Mouse (Mus musculus): Measurements from ENCODE around the gene 1810037I17Rik. TPM values are rescaled to one million over a fixed set of nuclear protein-coding genes. Genes with fewer than 3 reads are reported as not detected.

Gene 1810037I17Rik
- total RNA-seq (2021) = 10 to 100 TPM; 46.7 to 62.4 TPM

DNA sequence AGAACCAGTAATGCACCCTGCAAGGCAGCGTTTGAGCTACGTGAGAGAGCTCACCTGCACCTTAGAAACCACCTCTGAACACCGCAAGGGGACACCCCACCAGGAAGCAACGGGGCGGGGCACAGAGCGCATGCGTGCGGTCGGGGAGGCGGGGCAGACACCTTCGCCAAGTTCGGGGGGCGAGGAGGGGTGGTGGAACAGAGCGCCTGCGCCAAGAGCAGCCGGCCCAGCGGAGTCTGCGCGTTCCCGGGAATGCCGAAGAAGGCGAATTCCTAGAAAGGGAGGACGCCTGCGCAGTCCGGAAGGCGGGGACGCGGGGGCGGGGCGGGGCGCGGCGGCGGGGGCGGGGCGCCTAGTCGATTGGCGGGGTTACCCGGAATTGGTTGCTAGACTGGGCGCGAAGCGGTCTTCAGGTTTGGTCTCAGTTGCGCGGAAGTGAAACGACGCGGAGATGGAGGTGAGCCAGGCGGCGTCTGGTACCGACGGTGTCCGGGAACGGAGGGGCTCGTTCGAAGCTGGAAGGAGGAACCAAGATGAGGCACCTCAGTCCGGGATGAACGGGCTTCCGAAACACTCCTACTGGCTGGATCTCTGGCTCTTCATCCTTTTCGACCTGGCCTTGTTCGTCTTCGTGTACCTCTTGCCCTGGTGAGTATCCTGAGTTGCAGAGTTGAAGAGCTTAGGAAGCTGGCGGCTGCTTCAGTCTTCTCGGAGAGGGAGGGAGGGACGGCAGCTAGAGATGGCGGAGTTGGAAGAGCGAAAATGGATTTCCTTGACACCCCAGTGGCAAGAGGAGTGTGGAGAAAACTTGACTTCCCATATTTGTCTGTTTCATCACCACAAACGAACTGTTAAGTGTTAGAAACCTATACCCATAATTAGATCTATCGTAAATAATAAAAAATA, at the start of gene 1810037I17Rik:
Gene 1810037I17Rik, plus strand, starts transcription at position 195 of the 906 bp plus-strand sequence.
- peak; percentile 96 for DNase-seq

DNA sequence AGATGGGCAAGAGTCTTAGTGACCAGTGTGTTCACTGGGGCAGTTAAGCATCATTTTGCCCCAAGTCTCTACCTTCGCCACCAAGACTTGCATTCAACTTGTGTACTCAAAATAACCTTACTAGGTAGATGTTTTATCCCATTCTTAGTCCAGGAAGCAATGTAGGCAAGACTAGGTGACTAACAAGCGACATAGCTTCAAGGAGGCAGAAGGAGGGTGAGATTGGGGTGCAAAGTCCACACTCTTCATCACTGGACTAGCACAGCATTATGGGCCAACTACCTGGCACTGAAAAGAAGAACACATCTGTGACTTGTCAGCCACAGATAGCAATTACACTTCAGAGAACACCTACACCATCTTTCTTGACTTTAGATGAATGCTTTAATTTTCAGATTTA, 47.1 kb upstream of the 1810037I17Rik start:
- no peak for DNase-seq

DNA sequence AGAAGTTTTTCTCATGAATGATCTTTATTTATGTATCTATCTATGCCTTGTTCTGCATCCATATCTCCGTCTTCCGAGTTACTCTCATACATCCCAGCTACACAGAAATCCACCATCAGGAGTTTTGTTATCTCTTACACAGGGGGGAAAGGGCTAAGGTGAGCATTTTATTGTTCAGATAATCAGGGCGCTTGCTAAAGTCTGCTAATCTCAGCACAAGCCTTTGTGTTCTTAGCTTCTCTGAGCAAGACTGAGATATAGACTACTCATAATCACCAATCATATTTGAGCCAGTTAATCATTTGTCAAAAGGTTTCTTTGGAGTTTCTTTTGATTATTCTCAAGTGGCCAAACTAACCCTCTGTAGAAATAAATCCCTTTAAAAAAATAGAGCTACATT, 46.5 kb upstream of the 1810037I17Rik start:
- no peak for DNase-seq

DNA sequence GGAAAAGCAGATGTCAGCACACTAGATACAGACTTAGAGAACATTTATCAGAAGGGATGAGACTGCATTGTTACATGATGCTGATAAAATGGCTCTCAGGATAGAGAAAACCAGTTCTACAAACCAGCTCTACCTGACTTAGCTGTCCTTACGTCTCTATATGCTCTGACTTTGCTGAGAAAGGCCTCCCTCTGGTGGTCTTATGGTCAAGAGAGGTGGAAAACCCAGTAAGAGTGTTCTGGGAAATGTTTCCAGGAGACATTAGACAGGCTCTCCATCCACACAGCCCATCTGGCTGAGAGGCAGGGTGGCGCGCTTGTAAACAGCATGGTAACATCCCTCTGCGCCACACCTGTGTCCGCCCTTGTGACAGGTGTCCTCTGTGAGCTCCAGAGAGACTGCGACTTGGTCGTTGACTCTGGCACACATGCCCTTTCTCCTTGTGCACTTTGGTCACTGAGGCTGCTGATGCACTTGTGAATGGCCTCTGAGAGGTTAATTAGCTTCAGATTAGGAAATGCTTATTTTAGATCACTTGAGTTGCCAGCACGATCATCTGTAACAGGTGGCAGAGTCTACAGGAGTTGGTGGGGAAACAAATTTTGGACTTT, 45.2 kb upstream of the 1810037I17Rik start:
- DNase-seq = no peak

DNA sequence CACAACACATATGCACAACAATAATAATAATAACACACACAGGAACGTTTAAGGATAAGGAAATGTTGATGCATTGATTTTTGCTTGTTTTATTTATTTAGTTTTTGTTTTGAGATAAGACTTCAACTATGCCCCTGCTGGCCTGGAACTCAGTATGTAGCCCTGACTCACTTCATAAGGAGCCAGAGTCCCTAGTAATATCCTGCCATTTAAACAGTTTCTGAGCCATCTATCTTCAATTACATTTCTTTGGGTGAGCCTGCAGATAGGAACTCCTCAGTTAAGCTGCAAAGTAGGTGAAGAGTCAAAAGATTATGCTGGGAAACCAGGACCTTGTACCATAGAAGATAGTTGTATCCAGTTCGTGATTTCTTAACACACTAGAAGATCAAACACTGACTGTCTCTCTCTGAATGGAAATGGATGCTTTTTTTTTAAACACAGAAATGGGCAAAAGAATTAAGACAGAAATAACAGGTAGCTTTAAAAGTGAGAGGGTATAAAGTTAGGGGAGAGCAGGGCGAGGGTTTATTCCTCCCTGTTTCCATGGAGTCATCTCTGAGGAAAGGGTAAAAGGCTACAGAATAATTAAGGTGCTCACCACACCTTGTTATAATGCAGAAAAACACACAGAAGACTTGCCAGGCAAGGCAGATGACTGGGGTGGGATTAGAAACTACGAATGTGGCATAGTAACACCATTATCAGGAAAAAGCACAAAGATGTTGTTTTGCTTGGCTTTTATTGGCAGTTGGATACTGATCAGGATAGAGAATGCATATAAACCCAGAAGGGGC, 36.3 kb upstream of the 1810037I17Rik start:
- no peak for DNase-seq

DNA sequence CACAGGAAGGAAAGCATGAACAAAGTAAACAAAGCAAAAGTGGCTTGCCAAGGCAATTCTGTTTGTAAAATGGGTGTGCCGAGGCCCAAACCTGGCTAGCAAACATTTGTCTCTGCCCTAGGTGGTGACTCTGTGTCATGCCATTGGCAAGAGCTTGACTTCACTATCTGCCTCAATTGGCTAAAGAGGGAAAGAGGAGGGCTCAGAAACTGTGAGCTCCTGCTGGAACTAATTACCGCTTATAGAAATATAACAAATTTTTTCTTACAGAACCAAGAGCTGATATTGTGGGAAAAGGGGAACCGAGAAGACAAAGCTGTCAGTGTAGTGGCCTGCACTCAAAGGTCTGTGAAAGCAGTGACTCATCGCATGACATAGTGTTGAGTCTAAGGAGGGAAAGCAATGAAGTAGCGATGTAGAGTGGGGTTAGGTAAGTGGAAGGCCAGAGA, 35.6 kb upstream of the 1810037I17Rik start:
- DNase-seq = no peak

DNA sequence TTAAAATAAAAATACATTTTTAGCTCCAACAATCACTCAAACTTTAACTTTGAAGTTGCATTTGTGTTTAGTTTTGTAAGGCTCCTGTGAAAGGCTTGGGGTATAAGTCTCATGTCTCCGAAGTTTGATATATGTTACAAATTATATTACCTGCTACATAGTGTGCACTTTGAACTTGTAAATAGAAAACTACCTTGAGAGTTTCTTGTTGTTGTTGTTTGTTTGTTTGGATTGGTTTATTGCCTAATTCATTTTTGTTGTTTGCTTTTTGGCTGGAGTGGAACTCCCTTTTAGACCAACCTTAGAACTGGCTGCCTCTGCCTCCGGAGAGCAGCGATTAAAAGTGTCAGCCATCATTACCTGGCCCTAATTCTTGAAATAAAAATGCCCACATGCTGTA, 29.2 kb upstream of the 1810037I17Rik start, which contains the start of gene Fabp2:
Gene Fabp2, plus strand, starts transcription at position 301 of the 400 bp plus-strand sequence.
- DNase-seq = no peak

DNA sequence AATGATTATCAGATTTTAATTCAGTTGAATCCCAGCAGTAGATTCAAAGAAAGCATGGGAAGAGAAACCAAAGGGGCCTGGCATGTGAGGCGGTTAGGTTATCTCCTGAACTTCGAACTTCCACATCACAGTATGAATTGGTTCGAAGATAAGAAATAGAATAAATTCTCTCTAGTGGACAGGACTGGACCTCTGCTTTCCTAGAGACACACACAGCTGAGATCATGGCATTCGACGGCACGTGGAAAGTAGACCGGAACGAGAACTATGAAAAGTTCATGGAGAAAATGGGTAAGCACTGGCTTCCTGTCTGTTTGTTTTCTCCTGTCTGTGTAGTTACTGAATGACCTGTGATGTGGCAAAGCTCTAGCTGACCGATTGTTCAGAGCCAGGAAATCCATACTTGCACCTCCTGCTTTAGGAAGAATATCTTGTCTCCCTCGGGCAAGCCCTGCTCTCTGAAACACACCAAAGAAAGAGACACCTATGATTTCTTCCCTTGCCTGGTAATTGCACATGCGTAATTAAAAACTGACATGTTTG, 28.7 kb upstream of the 1810037I17Rik start:
- no peak for DNase-seq

DNA sequence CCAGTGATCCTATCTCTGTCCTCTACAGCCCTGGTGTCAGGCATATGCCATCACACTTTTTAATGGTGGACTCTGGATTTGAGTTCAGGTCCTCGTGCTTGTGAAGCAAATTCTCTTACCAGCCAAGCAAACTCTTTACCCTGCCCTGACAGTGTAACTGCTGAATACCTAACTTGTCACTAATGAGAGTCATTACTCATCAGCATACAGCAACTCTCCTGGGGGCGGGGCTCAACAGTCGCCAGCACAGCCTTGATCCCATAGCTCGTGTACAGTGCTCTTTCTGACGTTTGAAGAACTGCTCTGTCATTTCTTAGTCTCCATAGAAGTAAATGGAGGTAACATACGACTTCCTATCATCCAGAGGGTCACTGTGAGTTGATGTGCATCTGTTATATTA, 25.7 kb upstream of the 1810037I17Rik start:
- DNase-seq = no peak

DNA sequence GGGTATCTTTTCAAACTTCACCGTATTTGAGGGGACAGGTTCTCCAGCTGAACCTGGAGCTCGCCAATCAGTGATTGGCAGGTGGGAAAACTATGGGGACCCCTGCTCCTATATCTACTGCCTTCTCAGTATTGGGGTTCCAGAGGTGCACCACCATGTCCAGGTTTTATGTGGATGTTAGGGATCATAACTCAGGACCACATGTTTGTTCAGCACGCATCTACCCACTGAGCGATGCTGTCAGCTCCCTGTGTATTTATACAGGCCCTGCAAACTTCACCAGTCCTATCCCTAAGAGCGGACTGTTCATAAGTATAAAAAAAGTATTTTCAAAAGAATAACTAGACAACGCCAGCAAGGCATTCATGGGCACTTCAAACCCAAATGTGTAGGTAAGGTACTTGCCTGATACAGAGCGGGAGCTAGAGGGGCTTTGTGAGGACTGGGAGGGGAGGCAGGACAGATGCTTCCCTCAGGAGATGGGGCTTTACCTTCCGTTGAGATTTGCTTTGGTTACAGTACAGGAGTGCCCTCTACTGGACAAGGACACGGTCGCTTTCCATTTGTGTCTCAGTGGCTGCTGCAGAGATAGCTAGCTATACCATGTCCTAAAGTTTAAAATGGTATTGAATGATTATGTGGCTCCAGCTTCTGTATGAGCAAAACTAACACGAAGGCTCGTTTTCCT, 20.1 kb upstream of the 1810037I17Rik start:
- DNase-seq = peak; percentile 11 to 34

DNA sequence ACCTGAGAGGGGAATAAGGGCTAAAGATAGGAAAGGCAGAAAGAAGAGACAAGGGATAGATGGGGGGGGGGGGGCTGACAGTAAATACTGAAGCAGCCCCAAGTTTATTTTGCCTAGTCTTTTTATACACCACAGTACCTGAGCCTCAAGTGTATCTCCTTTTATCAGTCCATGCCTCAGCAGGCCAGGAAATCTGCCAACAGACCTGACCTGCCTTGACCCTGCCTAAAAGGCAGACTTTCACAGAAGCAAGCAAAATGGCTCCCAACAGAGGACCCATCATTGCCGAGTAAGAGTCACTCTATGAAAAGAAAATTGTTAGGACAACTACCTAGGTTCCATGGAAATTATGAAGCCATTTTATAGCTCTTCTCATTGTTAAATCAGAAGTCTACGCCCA, 16.2 kb upstream of the 1810037I17Rik start:
- no peak for DNase-seq

DNA sequence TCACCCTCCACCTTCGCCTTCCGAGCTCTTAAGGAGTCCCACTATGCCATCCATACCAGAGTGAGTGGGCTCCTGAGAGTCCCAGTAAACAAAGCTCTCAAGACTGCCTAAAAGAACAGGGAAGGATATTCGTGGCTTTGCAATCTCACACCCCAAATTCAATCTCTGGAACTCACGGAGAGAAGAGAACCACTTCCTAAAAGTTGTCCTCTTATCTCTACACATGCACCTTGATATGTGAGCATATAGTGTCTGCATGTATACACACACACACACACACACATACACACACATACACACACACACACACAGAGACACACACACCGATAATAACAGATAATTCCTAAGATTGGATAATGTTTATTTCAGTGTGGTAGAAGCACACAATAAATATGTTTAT, 8.5 kb upstream of the 1810037I17Rik start:
- no peak for DNase-seq

DNA sequence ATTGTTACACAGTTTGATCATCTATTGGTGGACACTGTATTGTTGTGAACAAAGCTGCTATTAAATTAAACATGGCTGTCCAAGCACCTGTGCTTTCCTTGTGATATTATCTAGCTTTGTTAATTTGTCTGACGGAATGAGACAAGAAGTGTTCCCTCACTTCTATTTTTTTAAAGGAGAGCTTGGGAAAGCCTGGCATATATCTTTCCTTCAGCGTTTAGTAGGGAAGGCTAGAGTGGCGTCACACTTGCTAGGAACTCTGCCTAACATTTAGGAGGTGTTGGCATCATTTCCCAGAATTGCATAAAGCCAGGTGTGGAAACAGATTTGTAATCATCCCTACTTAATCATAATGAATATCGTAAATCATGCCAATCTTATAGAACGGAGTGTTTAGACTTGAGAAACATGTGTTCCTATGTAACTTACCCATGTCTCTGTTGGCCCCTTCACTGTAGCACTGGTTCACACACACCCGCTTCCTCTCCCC, 7.8 kb upstream of the 1810037I17Rik start:
- no peak for DNase-seq

DNA sequence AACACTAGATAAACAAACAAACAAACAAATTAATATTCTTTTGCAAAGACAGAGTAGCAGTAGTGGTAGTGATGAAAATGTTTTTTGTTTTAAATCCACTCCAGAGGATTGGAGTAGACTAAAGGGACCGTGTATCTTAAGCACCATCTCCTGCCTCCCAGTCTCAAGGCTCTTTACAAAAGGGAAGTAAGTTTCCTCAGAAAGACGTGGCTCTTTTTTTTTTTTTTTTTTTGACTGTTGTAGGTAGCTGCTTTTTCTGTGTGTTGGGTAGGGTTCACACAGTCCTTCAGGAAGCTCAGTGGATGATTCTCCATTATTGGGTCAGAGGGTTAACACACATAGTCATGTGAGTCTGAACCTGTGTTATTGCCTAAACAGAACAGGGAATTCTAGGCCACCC, 5.3 kb upstream of the 1810037I17Rik start:
- DNase-seq = no peak

DNA sequence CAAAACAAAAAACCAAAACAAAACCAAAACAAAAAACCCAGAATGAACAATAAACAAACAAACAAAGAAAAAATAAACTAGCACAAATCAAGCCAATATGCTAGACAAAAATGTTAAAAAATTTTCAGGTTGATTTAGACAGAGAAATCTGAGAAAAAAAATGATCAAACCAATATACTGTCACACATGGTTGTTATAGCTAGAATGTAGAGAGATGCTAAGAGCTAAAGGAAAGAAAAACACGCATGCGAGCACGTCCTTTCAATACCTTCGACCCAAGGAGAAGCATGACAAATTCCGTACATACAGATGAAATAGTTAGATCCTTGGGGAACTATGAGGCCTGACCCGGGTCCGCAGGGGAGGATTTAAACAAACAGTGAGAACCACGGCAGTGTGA, 4.7 kb upstream of the 1810037I17Rik start, which contains the start of gene Gm10959:
Gene Gm10959, minus strand, starts transcription at position 101 of the 400 bp plus-strand sequence.
- DNase-seq = no peak

DNA sequence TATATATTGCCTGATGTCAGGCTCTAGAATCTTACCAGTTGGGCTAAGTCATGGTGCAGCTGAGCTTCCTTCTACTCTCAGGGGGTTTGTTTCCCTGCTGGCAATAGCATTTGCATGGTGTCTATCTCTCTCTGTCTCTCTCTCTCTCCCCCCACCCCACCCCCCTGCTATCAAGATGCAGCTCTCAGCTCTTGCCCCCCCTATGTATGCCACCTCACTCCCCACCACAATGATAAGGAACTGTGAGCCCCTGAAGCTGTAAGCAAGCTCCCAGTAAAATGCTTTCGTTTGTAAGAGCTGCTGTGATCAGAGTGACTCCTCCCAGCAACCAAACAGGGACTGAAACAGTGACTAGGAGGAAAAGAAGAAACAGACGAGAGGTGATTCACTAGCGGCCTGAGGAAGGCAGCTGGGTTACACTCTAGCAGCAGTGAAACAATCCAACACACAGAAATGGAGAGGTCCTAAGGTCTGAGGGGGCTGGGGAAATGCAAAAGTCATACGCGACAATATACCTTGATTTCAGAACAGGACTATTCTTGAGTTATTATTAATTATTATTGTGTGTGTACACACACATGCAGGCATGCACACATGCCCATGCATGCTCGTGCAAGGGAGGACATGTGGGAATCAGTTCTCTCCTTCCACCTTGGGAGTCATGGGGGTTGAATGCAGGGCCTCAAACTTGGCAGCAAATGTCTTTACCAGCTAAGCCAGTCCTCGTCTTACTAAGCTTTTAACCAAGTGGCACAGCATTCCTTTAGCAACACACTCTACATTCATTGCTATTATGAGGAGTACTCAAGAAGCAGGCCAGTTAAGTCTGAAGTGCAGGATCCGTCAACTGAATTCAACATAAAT, 3.2 kb upstream of the 1810037I17Rik start:
- DNase-seq = no peak

DNA sequence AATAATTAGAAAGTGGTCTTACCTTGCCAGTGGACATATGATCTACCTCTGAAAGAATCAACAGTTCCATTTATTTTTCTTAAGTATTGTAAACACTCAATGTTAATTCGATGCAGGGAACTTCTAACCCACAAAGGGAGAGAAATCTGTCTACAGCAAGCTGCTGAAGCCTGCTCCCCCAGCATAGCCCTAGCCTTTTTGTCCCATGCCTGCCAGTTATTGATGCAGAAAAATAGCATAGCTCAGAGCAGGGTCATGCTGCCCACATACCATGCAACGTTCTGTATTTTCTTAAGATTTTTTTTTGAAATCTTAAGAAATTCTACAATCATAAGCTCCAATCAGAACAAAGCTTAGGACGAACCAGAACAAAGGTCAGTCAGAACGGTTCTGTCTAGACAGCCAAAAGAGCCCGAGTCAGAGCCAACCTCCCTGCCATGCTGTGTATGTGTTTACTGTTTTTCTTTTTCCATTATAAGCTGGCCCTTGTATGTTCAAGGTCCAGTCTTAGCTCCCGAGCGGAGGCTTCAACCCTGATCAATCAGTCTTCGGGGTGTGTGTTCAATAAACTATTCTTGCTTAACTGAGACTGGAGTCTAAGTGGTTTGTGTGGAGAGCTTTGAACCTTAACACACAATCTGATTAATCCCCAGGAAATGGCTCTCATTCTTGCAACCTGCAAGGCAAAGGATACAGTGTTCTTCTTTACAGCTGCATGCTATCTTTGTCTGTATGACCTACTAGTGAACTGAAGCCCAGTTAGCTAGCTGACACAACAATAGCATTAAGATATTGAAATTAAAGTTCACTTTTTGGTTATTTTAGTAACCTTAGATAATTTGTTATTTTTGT, 2.1 kb upstream of the 1810037I17Rik start:
- DNase-seq = no peak

DNA sequence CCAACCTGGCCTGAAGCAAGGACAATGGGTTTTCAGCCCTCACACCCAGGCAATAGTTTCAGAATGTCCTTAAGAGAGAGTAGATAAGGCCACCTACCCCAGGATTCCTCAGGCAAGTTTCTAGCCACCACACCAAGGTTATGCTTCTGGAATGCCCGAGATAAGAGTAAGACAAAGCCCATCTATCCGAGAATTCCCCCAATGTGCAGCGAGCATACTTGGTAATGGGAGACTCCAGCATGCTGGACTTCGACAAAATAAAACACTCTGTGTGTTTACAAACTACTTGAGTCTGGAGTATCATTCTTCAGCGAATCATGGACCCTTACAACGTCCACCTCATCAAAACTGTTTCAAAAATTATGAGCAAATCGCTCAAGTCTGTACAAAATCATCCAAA, 856 bp upstream of the 1810037I17Rik start:
- no peak for DNase-seq

DNA sequence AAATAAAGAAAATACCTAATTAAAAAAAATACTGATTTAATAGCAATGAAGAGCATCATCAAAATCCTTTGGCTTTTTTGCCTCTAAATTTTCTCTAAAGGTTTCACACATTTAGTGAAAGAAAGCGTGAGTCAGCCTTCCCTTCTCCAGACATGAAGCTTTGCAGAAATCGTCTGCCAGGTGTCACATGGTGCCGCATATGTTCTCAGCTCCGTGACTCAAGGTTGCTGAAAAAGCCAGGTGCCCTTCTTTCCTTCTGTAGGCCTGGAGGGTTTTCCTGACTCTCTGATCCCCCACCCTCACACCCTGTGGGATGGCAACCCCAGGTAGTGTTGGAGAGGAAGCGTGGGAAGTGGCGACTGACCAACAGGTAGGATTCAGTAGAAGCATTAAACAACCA, 5.7 kb downstream of the 1810037I17Rik start:
- no peak for DNase-seq

DNA sequence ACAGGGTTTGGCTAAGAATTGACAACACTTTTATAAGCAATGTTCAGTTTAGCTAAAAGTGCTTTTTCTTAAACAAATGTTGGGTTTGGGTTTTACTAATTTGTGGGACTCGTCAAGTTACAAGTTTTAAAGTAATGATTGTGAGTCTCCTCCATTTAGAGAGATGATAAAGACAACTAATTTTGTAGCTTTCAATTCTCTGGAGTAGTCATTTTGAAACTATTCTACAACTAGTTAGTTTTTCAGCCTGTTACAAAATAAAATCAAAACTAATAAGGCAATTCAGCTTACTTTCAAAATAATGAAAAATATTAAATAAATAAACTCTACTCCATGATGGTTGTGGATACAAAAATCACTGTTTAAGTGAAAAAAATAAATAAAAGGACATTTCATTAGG, 8.5 kb downstream of the 1810037I17Rik start:
- DNase-seq = no peak

All from layer of hippocampus, postnatal 36 days (tissue).